Mouse (Mus musculus): ENCODE measurements around the gene Sdr16c6.

DNA sequence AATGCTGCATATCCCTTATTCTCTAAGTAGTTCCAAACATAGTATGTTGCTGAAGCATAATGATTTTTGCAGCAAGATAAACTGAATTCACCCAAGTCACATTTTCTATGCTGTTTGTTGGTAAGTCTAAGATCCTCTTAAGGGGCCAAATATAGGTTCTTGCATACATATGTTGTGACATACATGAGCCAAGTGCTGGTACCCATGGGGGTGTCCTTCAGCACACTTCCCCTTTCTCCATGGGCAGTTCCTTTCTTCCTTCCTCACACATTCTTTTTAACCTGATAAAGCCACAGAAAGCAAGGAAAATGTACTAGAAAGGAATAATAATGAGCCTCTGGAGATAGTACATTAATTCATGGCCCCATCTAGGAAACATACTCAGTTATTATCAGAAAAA is 2.9 kb upstream of the Sdr16c6 start:
- TF ChIP-seq CTCF (conservative IDR thresholded peaks at IDR 0.05; ENCODE audit: low read length), result no peak
- no peak for TF ChIP-seq NANOG (IDR thresholded peaks at IDR 0.05; ENCODE audit: borderline replicate concordance, low read length)
- no peak for TF ChIP-seq POU5F1 (IDR thresholded peaks at IDR 0.05; ENCODE audit: borderline replicate concordance, low read length)

Measured in E14TG2a.4 (cell line).